Mouse (Mus musculus): ENCODE data around the gene Sesn3.
"Not testable (repeated sequence)": the region's sequence is repeated elsewhere in the genome, so short reads cannot be mapped to it uniquely, and the experiment has no call there.

The Sesn3 gene

GRCm38 (mm10) chr9:14274986-14275720, at the start of gene Sesn3:
Gene Sesn3, plus strand, starts transcription at chr9:14275067.
- in situ Hi-C loops (cut with MboI; ENCODE audit: low pct_unique_long_range_greater_than_20kb in 1 of 2, low sequenced_read_pairs in 2 of 2, unreplicated experiment in 1 of 2) = no loop called here

DNA sequence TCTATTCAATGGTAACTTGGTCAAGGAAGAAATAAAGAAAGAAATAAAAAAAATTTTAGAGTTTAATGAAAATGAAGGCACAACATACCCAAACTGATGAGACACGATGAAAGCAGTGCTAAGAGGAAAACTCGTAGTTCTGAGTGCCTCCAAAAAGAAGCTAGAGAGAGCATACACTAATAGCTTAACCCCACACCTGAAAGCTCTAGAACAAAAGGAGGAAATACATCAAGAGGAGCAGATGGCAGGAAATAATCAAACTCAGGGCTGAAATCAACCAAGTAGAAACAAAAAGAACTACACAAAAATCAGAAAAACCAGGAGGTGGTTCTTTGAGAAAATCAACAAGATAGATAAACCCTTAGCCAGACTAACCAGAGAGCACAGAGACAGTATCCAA, 47.8 kb upstream of the Sesn3 start:
- in situ Hi-C loops (cut with MboI; ENCODE audit: low pct_unique_long_range_greater_than_20kb in 1 of 2, low sequenced_read_pairs in 2 of 2, unreplicated experiment in 1 of 2) = not testable (repeated sequence)

DNA sequence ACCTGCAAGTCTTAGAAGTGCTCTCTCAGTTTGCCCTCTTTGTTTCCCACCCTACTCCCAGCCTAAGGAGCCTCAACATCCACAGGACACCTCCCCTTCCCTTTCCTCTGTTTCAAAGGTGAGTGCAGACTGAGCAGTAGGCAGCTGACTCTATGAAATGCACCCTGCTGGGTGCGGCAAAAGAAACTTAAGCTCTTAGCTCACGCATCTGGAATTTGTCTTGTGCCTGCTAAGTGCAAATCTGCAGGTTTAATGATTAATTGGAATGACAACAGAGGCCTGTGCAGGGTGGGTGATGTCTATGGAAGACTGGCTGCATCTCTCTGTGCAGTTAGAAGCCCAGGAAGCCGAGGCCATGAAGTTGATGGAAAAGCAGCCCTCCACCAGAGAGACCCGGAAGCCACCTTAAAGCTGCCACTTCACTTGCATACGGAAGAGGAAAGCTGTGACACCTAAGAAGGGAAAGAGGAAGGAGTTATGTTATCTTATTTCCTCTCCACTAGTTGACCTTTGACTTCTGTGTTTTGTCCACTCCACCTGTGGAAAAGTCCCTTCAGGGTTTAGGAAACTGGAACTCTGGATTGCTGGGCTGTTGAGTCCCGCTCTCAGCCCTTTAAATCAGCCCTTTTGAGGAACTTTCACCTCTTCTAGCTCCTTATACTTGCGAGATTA, 41.0 kb upstream of the Sesn3 start:
- in situ Hi-C loops (cut with MboI; ENCODE audit: low pct_unique_long_range_greater_than_20kb in 1 of 2, low sequenced_read_pairs in 2 of 2, unreplicated experiment in 1 of 2) = no loop called here

DNA sequence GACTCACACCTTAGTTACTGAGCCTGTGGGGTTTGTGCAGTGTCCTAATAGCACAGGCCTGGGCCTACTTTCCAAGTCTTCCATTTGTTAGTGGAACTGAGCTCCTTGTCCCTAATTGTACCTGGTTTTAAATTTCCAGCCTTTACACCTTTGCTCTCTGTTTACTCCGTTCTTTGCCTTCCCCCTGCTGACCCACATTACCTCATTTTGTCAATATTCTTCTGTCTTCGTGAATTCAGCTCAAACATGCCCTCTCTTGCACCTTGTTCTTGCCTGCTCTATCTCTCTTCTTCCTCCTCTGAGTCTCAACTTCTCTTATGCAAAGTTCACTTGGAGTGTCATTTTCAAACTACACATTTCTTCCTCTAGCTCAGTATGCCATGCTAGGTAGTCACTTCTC, 39.6 kb upstream of the Sesn3 start:
- in situ Hi-C loops (cut with MboI; ENCODE audit: low pct_unique_long_range_greater_than_20kb in 1 of 2, low sequenced_read_pairs in 2 of 2, unreplicated experiment in 1 of 2) = no loop called here

DNA sequence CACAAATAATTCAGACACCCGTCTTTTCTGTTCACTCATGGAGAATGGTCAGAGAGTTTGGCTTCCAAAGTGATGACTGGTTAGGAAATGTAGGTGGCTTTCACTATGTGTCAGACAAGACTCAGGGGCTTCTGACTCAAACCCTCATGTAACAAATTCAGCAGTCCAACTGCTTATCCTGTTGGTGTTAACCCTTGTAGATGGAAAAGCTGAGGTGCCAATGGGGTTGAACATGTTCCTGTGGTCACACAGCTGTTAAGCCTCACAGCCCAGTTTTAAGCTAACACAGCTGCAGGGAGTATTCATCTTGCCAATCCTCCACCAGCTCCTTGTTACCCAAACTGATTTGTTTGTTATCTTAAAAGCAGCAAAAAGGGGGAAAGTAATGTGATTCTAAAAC, 33.9 kb upstream of the Sesn3 start:
- in situ Hi-C loops (cut with MboI; ENCODE audit: low pct_unique_long_range_greater_than_20kb in 1 of 2, low sequenced_read_pairs in 2 of 2, unreplicated experiment in 1 of 2) = not testable (repeated sequence)

DNA sequence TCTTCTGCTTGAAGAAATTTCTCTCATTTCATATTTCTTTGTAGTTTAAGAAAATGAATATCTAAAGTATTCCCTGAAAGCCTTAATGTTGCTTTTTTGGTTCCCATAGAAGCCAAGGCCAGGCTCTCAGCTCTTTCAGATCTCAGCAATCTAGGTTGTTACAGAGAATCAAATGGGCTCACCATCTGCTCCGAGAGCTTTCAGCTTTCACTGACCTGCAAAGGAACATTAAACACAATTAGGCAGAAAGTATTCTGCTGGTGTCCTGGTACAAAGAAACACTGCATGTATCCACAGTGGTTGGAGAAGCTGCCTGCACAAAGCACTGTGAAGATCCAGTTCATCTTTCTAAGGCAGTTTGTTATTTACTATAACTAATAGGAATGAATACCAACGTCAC, 32.6 kb upstream of the Sesn3 start:
- in situ Hi-C loops (cut with MboI; ENCODE audit: low pct_unique_long_range_greater_than_20kb in 1 of 2, low sequenced_read_pairs in 2 of 2, unreplicated experiment in 1 of 2) = no loop called here

DNA sequence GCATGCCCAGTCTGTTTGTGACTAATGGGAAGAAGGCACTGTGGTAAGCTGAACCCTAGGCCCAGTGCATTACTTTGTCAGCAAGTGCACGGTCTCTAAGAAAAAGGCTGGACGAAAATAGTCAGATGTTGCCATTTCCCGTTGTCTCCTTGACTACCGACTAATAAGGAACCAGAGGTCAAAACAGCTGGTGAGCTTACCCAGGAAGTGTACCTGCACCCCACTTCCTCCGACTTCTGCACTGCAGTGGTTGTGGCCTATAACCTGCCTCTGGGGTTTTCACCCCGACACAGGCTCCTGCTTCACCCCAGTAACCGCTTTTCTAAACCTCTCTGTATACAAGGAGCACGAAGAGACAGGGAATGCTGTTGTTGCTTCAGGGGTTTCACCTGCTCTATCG, 30.3 kb upstream of the Sesn3 start:
- in situ Hi-C loops (cut with MboI; ENCODE audit: low pct_unique_long_range_greater_than_20kb in 1 of 2, low sequenced_read_pairs in 2 of 2, unreplicated experiment in 1 of 2) = no loop called here

- in situ Hi-C loops (cut with MboI; ENCODE audit: low pct_unique_long_range_greater_than_20kb in 1 of 2, low sequenced_read_pairs in 2 of 2, unreplicated experiment in 1 of 2) = no loop called here
These were observed 29.8 kb upstream of the Sesn3 start for GRCm38 (mm10) chr9:14245013-14245586.

DNA sequence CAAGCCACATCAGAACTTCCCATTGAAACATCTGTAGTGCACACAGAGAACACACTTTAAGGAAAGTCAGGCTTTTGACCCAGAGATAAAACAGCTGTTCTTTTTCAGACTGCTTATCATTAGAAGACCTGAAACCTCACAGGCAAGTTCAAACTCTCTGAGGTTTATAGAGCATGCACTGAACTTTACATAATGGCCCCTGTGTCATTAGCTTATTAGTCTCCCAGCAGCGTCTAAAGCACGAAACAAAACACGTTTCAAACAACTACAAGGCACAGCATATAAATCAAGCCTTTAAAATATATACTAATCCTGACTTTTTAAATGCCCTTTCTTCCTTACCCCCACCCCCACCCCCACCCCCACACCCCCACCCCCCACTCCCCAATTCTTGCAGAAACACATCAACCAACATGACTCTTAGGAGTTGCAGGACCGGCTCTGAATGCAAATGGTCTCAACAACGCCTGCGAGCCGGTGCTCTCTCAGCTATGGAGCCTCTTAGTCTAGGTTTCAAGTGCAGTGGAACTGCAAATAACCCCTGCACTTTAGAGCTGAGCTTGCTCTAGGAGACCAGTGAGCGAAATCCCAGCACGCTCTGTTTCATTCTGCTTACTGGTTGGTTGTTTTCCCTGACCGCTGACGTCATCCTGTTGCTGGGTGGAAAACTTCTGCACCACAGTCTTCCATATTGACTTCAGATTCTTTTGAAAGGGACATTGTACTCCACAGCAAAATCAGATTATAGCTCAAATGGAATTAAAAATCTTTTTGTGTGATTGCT, 28.7 kb upstream of the Sesn3 start:
- in situ Hi-C loops (cut with MboI; ENCODE audit: low pct_unique_long_range_greater_than_20kb in 1 of 2, low sequenced_read_pairs in 2 of 2, unreplicated experiment in 1 of 2) = no loop called here

GRCm38 (mm10) chr9:14247480-14248208, 27.2 kb upstream of the Sesn3 start:
- in situ Hi-C loops (cut with MboI; ENCODE audit: low pct_unique_long_range_greater_than_20kb in 1 of 2, low sequenced_read_pairs in 2 of 2, unreplicated experiment in 1 of 2) = no loop called here

- in situ Hi-C loops (cut with MboI; ENCODE audit: low pct_unique_long_range_greater_than_20kb in 1 of 2, low sequenced_read_pairs in 2 of 2, unreplicated experiment in 1 of 2) = no loop called here
These were observed 26.7 kb upstream of the Sesn3 start for GRCm38 (mm10) chr9:14248209-14248596.

- in situ Hi-C loops (cut with MboI; ENCODE audit: low pct_unique_long_range_greater_than_20kb in 1 of 2, low sequenced_read_pairs in 2 of 2, unreplicated experiment in 1 of 2) = no loop called here
These were observed 13.7 kb upstream of the Sesn3 start for GRCm38 (mm10) chr9:14261150-14261549.

DNA sequence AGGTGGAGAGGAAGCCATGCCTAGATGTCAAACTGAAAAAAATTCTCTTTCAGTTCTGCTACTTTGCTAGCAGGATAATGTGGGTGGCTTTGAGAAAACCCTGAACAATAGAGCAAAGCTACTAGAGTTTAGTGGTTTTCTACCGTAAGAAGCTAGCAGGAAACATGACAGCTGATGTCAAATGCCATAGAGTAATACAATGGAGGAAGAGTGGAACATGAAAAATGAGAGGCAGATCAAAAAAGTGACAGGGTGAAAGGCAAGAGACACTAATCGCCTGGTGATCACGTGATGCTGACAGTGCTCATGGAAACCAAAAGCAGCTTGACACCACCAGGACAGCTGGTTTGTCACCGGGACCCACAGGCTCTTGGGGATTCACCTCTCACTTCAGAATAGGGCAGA, 12.3 kb upstream of the Sesn3 start:
- in situ Hi-C loops (cut with MboI; ENCODE audit: low pct_unique_long_range_greater_than_20kb in 1 of 2, low sequenced_read_pairs in 2 of 2, unreplicated experiment in 1 of 2) = no loop called here

DNA sequence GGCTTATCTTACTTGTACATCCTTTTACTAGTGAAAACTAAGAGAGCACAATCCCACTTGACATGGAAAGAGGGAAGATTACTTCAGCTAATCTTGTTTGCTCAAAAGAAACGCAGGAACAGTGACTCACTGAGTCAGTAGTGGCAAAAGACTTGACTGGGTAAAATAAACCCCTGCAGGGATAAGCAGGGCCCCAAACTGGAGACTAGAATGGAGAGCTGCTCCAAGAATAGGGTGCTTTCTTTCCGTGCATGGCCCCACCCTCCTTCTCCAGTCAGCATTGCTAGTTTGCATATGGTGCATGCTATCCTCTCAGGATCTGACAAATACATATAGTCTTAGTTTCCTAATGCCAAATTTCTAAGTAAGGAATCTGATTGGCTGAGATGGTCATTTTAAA, 8.4 kb upstream of the Sesn3 start:
- in situ Hi-C loops (cut with MboI; ENCODE audit: low pct_unique_long_range_greater_than_20kb in 1 of 2, low sequenced_read_pairs in 2 of 2, unreplicated experiment in 1 of 2) = no loop called here

DNA sequence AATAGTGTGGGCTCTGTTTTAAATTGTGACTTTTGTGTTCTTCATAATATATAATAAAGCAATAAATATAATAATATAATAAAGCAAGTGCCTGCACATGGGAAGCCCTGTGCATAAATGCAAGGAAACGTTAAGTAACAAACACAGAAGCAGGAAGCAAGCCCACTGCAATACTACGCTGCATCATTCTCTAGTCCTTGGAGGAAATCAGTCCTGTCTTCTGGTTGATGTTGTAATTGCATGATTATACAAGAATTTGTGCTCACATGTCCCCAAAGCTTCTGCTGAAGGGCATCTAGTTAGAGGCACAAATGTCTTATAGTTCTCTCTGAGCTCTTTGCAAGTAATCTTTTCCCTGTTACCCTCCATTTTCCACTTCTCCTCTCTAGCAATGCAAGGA, 6.3 kb upstream of the Sesn3 start:
- in situ Hi-C loops (cut with MboI; ENCODE audit: low pct_unique_long_range_greater_than_20kb in 1 of 2, low sequenced_read_pairs in 2 of 2, unreplicated experiment in 1 of 2) = no loop called here

DNA sequence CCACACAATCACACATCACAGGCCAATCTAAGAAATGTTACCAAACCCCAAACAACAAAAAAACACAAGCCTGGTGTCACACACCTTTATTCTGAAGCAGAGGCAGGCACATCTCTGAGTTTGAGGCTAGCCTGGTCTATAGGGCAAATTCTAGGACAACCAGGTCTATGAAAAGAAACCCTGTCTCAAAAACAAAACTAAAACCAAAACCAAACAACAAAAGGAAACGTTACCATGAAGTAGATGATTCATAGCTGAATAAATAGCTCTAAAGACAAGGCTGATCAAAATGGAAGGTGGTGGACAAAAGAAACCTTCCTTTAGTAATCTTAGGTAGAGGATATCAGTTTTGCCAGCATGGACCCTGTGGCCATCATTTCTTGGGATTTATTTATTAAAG, 1.9 kb upstream of the Sesn3 start:
- in situ Hi-C loops (cut with MboI; ENCODE audit: low pct_unique_long_range_greater_than_20kb in 1 of 2, low sequenced_read_pairs in 2 of 2, unreplicated experiment in 1 of 2) = no loop called here

GRCm38 (mm10) chr9:14274586-14274985, 281 bp upstream of the Sesn3 start:
- in situ Hi-C loops (cut with MboI; ENCODE audit: low pct_unique_long_range_greater_than_20kb in 1 of 2, low sequenced_read_pairs in 2 of 2, unreplicated experiment in 1 of 2) = no loop called here

GRCm38 (mm10) chr9:14275792-14276480, 1.1 kb downstream of the Sesn3 start:
- in situ Hi-C loops (cut with MboI; ENCODE audit: low pct_unique_long_range_greater_than_20kb in 1 of 2, low sequenced_read_pairs in 2 of 2, unreplicated experiment in 1 of 2) = no loop called here

Data from mouse embryonic stem cell (cell line).